Mouse (Mus musculus): ENCODE data around the gene Atg101. TPM values are rescaled to one million over a fixed set of nuclear protein-coding genes. Genes with fewer than 3 reads are reported as not detected.

Gene Atg101
- polyA plus RNA-seq, 1 experiment from 2014 or later, result 64.7 TPM

GRCm38 (mm10) chr15:101327282-101327681 is 43.2 kb downstream of the Atg101 start:
- peak; percentile 98 for TF ChIP-seq CTCF (IDR thresholded peaks at IDR 0.05; ENCODE audit: low read depth)
- peak; percentile 91 for DNase-seq
- no peaks in the 10 kb centered on the region for H3K36me3 ChIP-seq (ENCODE audit: insufficient read depth)
- H3K27me3 ChIP-seq (ENCODE audit: insufficient read depth, low read length), result no peaks in the 10 kb centered on the region
- no peak overlapping the region for H3K4me3 ChIP-seq (ENCODE audit: low read depth, low read length)
- peak; percentile 69 for ATAC-seq (ENCODE audit: insufficient read depth)
- no peak overlapping the region for H3K4me2 ChIP-seq
- H3K9ac ChIP-seq, result no peak overlapping the region
- H3K4me1 ChIP-seq (ENCODE audit: insufficient read depth), result no peaks in the 10 kb centered on the region
- no peak overlapping the region for H3K27ac ChIP-seq (ENCODE audit: low read depth)
- H3K9me3 ChIP-seq (ENCODE audit: low read depth, low read length), result no peaks in the 10 kb centered on the region
- 4% methylated on average over 6 of the region's 6 CpGs for WGBS

DNA sequence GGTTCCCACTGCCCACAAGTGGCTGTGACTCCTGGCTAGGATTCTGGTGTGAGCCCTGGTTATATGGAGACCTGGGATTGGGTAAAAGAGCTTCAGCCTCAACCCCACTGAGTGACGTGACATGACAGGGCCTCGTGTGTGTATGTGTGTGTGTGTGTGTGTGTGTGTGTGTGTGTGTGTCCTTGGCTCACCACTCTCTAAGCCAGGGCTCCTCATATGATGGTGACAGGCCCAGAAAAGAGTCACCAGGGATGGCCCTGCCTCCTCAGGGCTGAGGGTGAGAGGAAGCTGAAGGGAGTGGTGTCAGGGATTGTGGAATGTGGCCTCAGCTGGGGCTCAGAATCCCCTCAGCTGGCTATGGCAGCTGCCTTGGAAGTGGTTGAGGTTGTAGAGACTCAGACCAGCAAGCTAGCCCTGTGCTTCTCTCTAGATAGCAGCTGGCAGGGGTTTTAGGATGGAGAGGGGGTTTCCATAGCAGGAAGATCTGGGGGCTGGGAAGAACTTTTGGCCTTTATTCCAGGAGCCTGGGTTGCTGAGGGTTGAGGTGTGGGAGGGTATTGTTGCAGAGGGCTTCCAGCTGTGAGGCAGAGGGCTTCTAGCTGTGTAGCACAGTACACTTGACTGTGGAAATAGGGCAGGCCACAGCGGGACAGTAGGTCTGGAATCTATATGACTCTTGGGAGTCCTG is 44.9 kb downstream of the Atg101 start:
- WGBS, result 69% methylated on average over 3 of the region's 3 CpGs
- ATAC-seq (ENCODE audit: insufficient read depth), result no peak

DNA sequence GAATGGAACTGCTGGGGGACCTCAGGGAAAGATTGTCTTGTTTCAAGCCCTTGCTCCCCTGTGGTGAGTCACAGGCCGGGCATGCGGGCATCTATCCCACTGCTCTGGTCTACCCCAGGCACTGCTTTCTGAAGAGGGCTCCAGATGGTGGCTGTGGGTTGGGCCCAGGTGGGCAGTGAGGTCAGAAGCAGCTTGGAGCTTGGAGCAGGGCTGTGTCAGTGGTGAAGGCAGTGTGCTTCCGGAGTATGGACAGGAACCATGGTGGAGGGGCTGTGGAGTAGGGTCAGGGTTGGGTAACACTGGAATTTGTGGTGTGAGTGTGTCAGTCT is 45.5 kb downstream of the Atg101 start:
- ATAC-seq (ENCODE audit: insufficient read depth) (no peak), DNase-seq (no peak)
- Histone ChIP-seq H3K36me3 (ENCODE audit: insufficient read depth) (no peaks in the 10 kb centered on the region), H3K4me1 (ENCODE audit: insufficient read depth) (no peaks in the 10 kb centered on the region), H3K27me3 (ENCODE audit: insufficient read depth, low read length) (no peaks in the 10 kb centered on the region), H3K4me3 (ENCODE audit: low read depth, low read length) (no peak overlapping the region), H3K9ac (no peak overlapping the region), H3K27ac (ENCODE audit: low read depth) (no peak overlapping the region), H3K4me2 (no peak overlapping the region), H3K9me3 (ENCODE audit: low read depth, low read length) (no peaks in the 10 kb centered on the region)
- TF ChIP-seq CTCF (IDR thresholded peaks at IDR 0.05; ENCODE audit: low read depth), result no peak
- WGBS, result 68% methylated on average over 3 of the region's 3 CpGs

More for the DNA sequence above, 44.9 kb downstream of the Atg101 start:
- Histone ChIP-seq H3K9ac (no peak overlapping the region), H3K9me3 (ENCODE audit: low read depth, low read length) (no peaks in the 10 kb centered on the region), H3K4me3 (ENCODE audit: low read depth, low read length) (no peak overlapping the region), H3K27me3 (ENCODE audit: insufficient read depth, low read length) (no peaks in the 10 kb centered on the region), H3K4me2 (no peak overlapping the region), H3K27ac (ENCODE audit: low read depth) (no peak overlapping the region), H3K36me3 (ENCODE audit: insufficient read depth) (no peaks in the 10 kb centered on the region), H3K4me1 (ENCODE audit: insufficient read depth) (no peaks in the 10 kb centered on the region)
- DNase-seq, result no peak
- TF ChIP-seq CTCF (IDR thresholded peaks at IDR 0.05; ENCODE audit: low read depth), result no peak

GRCm38 (mm10) chr15:101331090-101331489 is 47.0 kb downstream of the Atg101 start:
- TF ChIP-seq CTCF (IDR thresholded peaks at IDR 0.05; ENCODE audit: low read depth), result no peak
- DNase-seq (no peak), ATAC-seq (ENCODE audit: insufficient read depth) (no peak)
- Histone ChIP-seq H3K27ac (ENCODE audit: low read depth) (no peak overlapping the region), H3K27me3 (ENCODE audit: insufficient read depth, low read length) (no peaks in the 10 kb centered on the region), H3K9me3 (ENCODE audit: low read depth, low read length) (no peaks in the 10 kb centered on the region), H3K4me1 (ENCODE audit: insufficient read depth) (no peaks in the 10 kb centered on the region), H3K36me3 (ENCODE audit: insufficient read depth) (no peaks in the 10 kb centered on the region), H3K9ac (no peak overlapping the region), H3K4me3 (ENCODE audit: low read depth, low read length) (no peak overlapping the region), H3K4me2 (no peak overlapping the region)
- WGBS, result 53% methylated on average over 4 of the region's 4 CpGs

GRCm38 (mm10) chr15:101332370-101332769 is 48.3 kb downstream of the Atg101 start:
- WGBS, result 56% methylated on average over 4 of the region's 4 CpGs
- Histone ChIP-seq H3K27ac (ENCODE audit: low read depth) (no peak overlapping the region), H3K9ac (no peak overlapping the region), H3K4me1 (ENCODE audit: insufficient read depth) (no peaks in the 10 kb centered on the region), H3K27me3 (ENCODE audit: insufficient read depth, low read length) (no peaks in the 10 kb centered on the region), H3K36me3 (ENCODE audit: insufficient read depth) (no peaks in the 10 kb centered on the region), H3K9me3 (ENCODE audit: low read depth, low read length) (no peaks in the 10 kb centered on the region), H3K4me3 (ENCODE audit: low read depth, low read length) (no peak overlapping the region), H3K4me2 (no peak overlapping the region)
- DNase-seq, result no peak
- ATAC-seq (ENCODE audit: insufficient read depth), result no peak
- no peak for TF ChIP-seq CTCF (IDR thresholded peaks at IDR 0.05; ENCODE audit: low read depth)

GRCm38 (mm10) chr15:101333165-101333564 is 49.1 kb downstream of the Atg101 start:
- no peaks in the 10 kb centered on the region for H3K9me3 ChIP-seq (ENCODE audit: low read depth, low read length)
- no peak overlapping the region; the same call in 1 of the 2 replicates for H3K27ac ChIP-seq (ENCODE audit: low read depth)
- no peaks in the 10 kb centered on the region for H3K4me1 ChIP-seq (ENCODE audit: insufficient read depth)
- H3K9ac ChIP-seq, result no peak overlapping the region
- no peaks in the 10 kb centered on the region for H3K36me3 ChIP-seq (ENCODE audit: insufficient read depth)
- WGBS, result 8% methylated on average over 1 of the region's 1 CpGs
- DNase-seq (no peak), ATAC-seq (ENCODE audit: insufficient read depth) (no peak)
- no peak overlapping the region for H3K4me3 ChIP-seq (ENCODE audit: low read depth, low read length)
- no peak overlapping the region for H3K4me2 ChIP-seq
- H3K27me3 ChIP-seq (ENCODE audit: insufficient read depth, low read length), result no peaks in the 10 kb centered on the region
- TF ChIP-seq CTCF (IDR thresholded peaks at IDR 0.05; ENCODE audit: low read depth), result no peak

GRCm38 (mm10) chr15:101333648-101334047 is 49.6 kb downstream of the Atg101 start:
- no peaks in the 10 kb centered on the region for H3K36me3 ChIP-seq (ENCODE audit: insufficient read depth)
- H3K4me2 ChIP-seq, result no peak overlapping the region
- H3K4me3 ChIP-seq (ENCODE audit: low read depth, low read length), result no peak overlapping the region
- H3K4me1 ChIP-seq (ENCODE audit: insufficient read depth), result no peaks in the 10 kb centered on the region
- ATAC-seq (ENCODE audit: insufficient read depth), result no peak
- no peak for TF ChIP-seq CTCF (IDR thresholded peaks at IDR 0.05; ENCODE audit: low read depth)
- H3K27ac ChIP-seq (ENCODE audit: low read depth), result no peak overlapping the region
- H3K9me3 ChIP-seq (ENCODE audit: low read depth, low read length), result no peaks in the 10 kb centered on the region
- WGBS, result 54% methylated on average over 4 of the region's 4 CpGs
- DNase-seq, result no peak
- H3K9ac ChIP-seq, result no peak overlapping the region
- no peaks in the 10 kb centered on the region for H3K27me3 ChIP-seq (ENCODE audit: insufficient read depth, low read length)
